Mouse (Mus musculus): ENCODE results near the gene Sult3a2. TPM values are rescaled to one million over a fixed set of nuclear protein-coding genes. Genes with fewer than 3 reads are reported as not detected.
"Not testable (repeated sequence)": the region's sequence is repeated elsewhere in the genome, so short reads cannot be mapped to it uniquely, and the experiment has no call there.

The Sult3a2 gene
- polyA plus RNA-seq (2016; fragmentation: Nextera tagmentation; extraction: Ambion mirVana): not detected in 2 replicates

- Histone ChIP-seq H3K27ac (no peak within 1 kb of the TSS), H3K27me3 (no peaks in the 10 kb centered on the region), H3K4me3 (no peak within 1 kb of the TSS), H3K36me3 (no peaks in the 10 kb centered on the region), H3K9ac (no peak within 1 kb of the TSS), H3K9me3 (no peaks in the 10 kb centered on the region), H3K4me2 (replicated peaks) (no peak within 1 kb of the TSS), H3K4me1 (no peaks in the 10 kb centered on the region)
- 98% methylated on average over 3 of the region's 3 CpGs for WGBS
- ATAC-seq (ENCODE audit: insufficient number of reproducible peaks, insufficient read depth, low FRiP score, low TSS enrichment): no peak
These were observed at the start of gene Sult3a2 for GRCm38 (mm10) chr10:33786604-33787003. Sult3a2 (minus strand) TSS chr10:33786704.

GRCm38 (mm10) chr10:33820892-33821291 is 34.4 kb upstream of the Sult3a2 start:
- 96% methylated on average over 3 of the region's 3 CpGs for WGBS
- ATAC-seq (ENCODE audit: insufficient number of reproducible peaks, insufficient read depth, low FRiP score, low TSS enrichment): no peak

DNA sequence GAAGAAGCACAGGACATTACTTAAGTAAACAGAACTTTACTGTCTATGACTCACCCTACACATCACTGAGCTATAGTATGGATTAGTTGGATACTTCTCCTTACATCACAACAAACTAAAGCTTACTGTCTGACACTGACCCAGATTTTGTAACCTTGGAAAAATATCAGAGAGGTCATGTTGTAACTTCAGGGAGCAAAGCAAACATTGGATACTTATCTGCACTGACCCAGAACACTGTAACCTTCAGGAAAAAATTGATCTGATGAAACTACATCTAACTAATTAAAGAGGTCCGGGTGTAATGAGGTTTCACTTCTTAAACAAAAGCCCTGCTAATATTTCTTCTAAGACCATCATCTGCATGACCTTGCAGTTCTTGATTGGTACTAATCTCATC is 30.4 kb upstream of the Sult3a2 start:
- Histone ChIP-seq H3K4me2 (replicated peaks) (no peak overlapping the region), H3K4me1 (no peaks in the 10 kb centered on the region), H3K4me3 (no peak overlapping the region), H3K9me3 (no peaks in the 10 kb centered on the region), H3K36me3 (no peaks in the 10 kb centered on the region), H3K27me3 (no peaks in the 10 kb centered on the region), H3K27ac (no peak overlapping the region), H3K9ac (no peak overlapping the region)
- 67% methylated on average over 1 of the region's 1 CpGs for WGBS
- no peak for ATAC-seq (ENCODE audit: insufficient number of reproducible peaks, insufficient read depth, low FRiP score, low TSS enrichment)

More at GRCm38 (mm10) chr10:33820892-33821291, 34.4 kb upstream of the Sult3a2 start:
- Histone ChIP-seq H3K4me1 (no peaks in the 10 kb centered on the region), H3K27ac (no peak overlapping the region), H3K4me2 (replicated peaks) (no peak overlapping the region), H3K36me3 (no peaks in the 10 kb centered on the region), H3K9ac (no peak overlapping the region), H3K4me3 (no peak overlapping the region), H3K9me3 (no peaks in the 10 kb centered on the region), H3K27me3 (no peaks in the 10 kb centered on the region)

- H3K27me3 ChIP-seq: no peaks in the 10 kb centered on the region
- ATAC-seq (ENCODE audit: insufficient number of reproducible peaks, insufficient read depth, low FRiP score, low TSS enrichment): no peak
These were observed 27.8 kb upstream of the Sult3a2 start for GRCm38 (mm10) chr10:33814266-33814665.

GRCm38 (mm10) chr10:33811807-33812206 is 25.3 kb upstream of the Sult3a2 start:
- no peak for ATAC-seq (ENCODE audit: insufficient number of reproducible peaks, insufficient read depth, low FRiP score, low TSS enrichment)
- H3K27ac ChIP-seq: no peak overlapping the region
- no peaks in the 10 kb centered on the region for H3K9me3 ChIP-seq
- no peak overlapping the region for H3K4me3 ChIP-seq
- no peak overlapping the region for H3K9ac ChIP-seq
- no peaks in the 10 kb centered on the region for H3K36me3 ChIP-seq
- no peak overlapping the region for H3K4me2 ChIP-seq (replicated peaks)
- 27% methylated on average over 1 of the region's 1 CpGs for WGBS
- no peaks in the 10 kb centered on the region for H3K27me3 ChIP-seq
- H3K4me1 ChIP-seq: no peaks in the 10 kb centered on the region

More at GRCm38 (mm10) chr10:33814266-33814665, 27.8 kb upstream of the Sult3a2 start:
- no peaks in the 10 kb centered on the region for H3K36me3 ChIP-seq
- no peaks in the 10 kb centered on the region for H3K9me3 ChIP-seq
- no peak overlapping the region for H3K4me3 ChIP-seq
- no peak overlapping the region for H3K27ac ChIP-seq
- no peak overlapping the region for H3K4me2 ChIP-seq (replicated peaks)
- H3K4me1 ChIP-seq: no peaks in the 10 kb centered on the region
- H3K9ac ChIP-seq: no peak overlapping the region

DNA sequence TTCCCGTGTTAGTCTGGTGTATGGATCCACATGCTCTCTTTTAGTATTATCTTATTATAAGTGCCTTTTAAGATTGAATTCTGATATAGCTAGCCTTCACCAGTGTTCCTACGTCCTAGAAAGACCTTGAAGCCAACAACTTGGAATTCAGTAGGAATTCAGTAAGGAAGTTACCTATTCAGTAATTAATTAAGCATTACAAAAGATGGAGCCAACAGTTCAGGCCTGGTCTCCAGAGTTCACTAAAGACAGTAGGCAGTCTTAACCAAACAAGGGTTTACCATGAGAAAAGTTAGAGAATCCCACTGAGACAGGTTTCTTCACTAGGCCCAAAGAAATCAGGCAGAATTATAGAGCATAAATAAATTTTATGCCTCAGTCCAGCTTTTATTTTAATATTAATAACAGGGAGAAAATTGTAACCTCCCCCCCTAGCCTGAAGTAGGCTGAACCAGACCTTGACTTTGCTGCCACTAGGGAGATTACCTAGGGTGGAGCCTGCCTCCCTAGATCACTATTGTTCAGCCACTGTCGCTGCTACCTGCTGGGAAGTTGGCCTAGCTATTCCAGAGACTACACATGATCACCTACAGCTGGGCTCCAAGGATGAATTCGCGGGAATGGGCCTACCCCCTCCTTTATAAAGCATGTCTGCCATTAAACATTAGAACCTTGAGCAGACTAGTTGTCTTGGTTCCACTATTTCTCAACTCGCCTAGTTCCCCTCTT is 10.9 kb upstream of the Sult3a2 start:
- not testable (repeated sequence) for H3K4me3 ChIP-seq; H3K9me3 ChIP-seq; H3K4me2 ChIP-seq (replicated peaks); ATAC-seq (ENCODE audit: insufficient number of reproducible peaks, insufficient read depth, low FRiP score, low TSS enrichment); H3K4me1 ChIP-seq; H3K27ac ChIP-seq; H3K9ac ChIP-seq; H3K36me3 ChIP-seq; H3K27me3 ChIP-seq
- WGBS: 76% methylated on average over 6 of the region's 6 CpGs

DNA sequence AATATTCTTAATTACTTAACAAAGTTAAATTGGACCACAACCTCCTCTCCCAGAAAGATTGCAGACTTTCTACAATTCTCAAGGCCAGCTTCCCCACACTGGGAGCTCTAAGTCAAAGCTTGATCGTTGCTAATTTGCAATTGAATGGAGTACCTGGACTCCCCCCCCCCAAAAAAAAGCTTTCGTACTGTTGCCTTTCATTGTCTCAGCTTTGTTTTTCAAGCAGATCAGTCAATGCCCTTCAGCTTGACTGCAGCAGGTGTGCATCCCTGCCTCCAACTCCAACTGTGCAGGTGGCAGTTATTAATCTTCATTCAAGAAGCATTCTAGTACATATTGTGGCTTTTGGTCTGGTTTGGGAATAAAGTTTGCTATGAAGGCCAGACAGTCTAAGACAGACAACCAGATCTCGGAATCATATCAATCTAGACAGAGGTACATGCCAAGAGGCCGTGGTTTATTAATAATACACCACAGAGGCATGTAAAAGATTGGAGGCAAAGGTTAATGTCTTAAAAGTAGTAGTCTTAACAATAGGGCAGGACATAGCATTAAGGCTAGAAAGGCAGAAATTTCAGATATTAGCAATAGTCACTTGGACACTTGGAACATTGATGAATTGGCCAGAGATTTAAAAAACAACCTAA is 9.9 kb upstream of the Sult3a2 start:
- not testable (repeated sequence) for H3K36me3 ChIP-seq; H3K9ac ChIP-seq; H3K4me2 ChIP-seq (replicated peaks); H3K27me3 ChIP-seq; H3K9me3 ChIP-seq; H3K4me1 ChIP-seq; ATAC-seq (ENCODE audit: insufficient number of reproducible peaks, insufficient read depth, low FRiP score, low TSS enrichment); H3K4me3 ChIP-seq; H3K27ac ChIP-seq
- 76% methylated on average over 4 of the region's 4 CpGs for WGBS

GRCm38 (mm10) chr10:33792166-33792565 is 5.7 kb upstream of the Sult3a2 start:
- not testable (repeated sequence) for H3K4me1 ChIP-seq; H3K27me3 ChIP-seq; H3K36me3 ChIP-seq; H3K9ac ChIP-seq; ATAC-seq (ENCODE audit: insufficient number of reproducible peaks, insufficient read depth, low FRiP score, low TSS enrichment); H3K4me2 ChIP-seq (replicated peaks); H3K9me3 ChIP-seq; H3K4me3 ChIP-seq; H3K27ac ChIP-seq
- WGBS: 85% methylated on average over 3 of the region's 3 CpGs

DNA sequence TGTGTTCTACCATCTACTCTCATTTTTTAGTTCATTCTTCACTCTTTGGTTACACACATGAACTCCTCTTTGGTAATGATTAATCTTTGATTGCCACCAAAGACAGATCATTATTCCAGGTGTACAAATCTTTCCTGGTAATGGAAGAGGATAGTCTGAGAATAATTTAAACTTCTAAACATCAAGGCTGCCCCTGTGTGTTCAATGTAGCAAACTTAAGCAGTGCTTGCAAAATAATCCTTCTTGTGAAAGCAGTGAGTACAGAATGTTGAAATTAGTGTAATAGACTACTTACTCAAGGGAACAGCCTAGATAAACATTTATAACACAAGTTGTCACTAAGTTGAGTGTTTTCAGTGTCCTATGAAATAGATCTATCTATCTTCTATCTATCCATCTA is 1.0 kb upstream of the Sult3a2 start:
- Histone ChIP-seq H3K27me3 (no peaks in the 10 kb centered on the region), H3K4me1 (no peaks in the 10 kb centered on the region), H3K4me2 (replicated peaks) (no peak overlapping the region), H3K36me3 (no peaks in the 10 kb centered on the region), H3K9me3 (no peaks in the 10 kb centered on the region), H3K27ac (no peak overlapping the region), H3K4me3 (no peak overlapping the region), H3K9ac (no peak overlapping the region)
- ATAC-seq (ENCODE audit: insufficient number of reproducible peaks, insufficient read depth, low FRiP score, low TSS enrichment): no peak

GRCm38 (mm10) chr10:33735251-33735650 is 51.3 kb downstream of the Sult3a2 start:
- ATAC-seq (ENCODE audit: insufficient number of reproducible peaks, insufficient read depth, low FRiP score, low TSS enrichment); H3K9ac ChIP-seq: not testable (repeated sequence)

GRCm38 (mm10) chr10:33733241-33733640 is 53.3 kb downstream of the Sult3a2 start:
- Histone ChIP-seq H3K4me1 (no peaks in the 10 kb centered on the region), H3K9ac (no peak overlapping the region), H3K4me3 (no peak overlapping the region), H3K4me2 (replicated peaks) (no peak overlapping the region), H3K9me3 (no peaks in the 10 kb centered on the region), H3K36me3 (no peaks in the 10 kb centered on the region), H3K27ac (no peak overlapping the region), H3K27me3 (no peaks in the 10 kb centered on the region)
- no peak for ATAC-seq (ENCODE audit: insufficient number of reproducible peaks, insufficient read depth, low FRiP score, low TSS enrichment)

More at GRCm38 (mm10) chr10:33735251-33735650, 51.3 kb downstream of the Sult3a2 start:
- H3K9me3 ChIP-seq; H3K4me1 ChIP-seq; H3K4me3 ChIP-seq; H3K36me3 ChIP-seq; H3K4me2 ChIP-seq (replicated peaks); H3K27ac ChIP-seq; H3K27me3 ChIP-seq: not testable (repeated sequence)
- WGBS: 90% methylated on average over 7 of the region's 7 CpGs

DNA sequence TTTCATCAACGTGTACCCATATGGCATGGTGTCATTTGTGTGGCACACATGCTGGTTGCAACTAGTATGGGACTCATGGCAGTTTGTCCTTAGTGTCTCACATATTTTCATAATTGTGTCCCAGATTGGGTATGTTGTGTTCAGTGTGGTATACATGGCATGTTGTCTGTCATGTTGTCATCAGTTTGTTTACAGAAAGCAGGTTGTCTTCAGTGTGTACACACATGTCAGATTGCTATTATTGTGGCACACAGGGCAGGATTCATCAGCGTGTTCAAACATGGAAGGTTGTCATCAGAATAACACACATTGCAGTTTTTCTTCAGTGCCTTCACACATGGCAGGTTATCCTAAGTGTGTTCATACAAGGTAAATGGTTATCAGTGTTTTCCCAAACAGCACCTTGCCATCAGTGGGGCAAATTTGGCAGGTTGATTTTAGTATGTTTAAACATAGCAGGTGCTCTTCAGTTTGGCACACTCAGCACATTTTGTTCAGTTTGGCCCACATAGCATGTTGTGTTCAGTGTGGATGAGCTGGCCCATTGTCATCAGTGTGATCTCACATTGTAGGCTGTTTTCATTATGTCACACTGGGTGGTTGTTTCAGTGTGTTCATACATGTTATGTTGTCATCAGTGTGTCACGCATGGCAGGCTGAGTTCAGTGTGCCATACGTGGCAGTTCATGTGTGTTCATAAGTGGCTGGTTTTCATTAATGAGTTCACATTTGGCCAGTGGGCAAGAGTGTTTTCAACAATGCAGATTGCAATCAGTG is 53.9 kb downstream of the Sult3a2 start:
- ATAC-seq (ENCODE audit: insufficient number of reproducible peaks, insufficient read depth, low FRiP score, low TSS enrichment): no peak
- H3K27ac ChIP-seq: no peak overlapping the region
- WGBS: 80% methylated on average over 4 of the region's 4 CpGs
- H3K4me1 ChIP-seq: no peaks in the 10 kb centered on the region
- no peaks in the 10 kb centered on the region for H3K9me3 ChIP-seq
- H3K9ac ChIP-seq: no peak overlapping the region
- no peak overlapping the region for H3K4me2 ChIP-seq (replicated peaks)
- no peak overlapping the region for H3K4me3 ChIP-seq
- no peaks in the 10 kb centered on the region for H3K27me3 ChIP-seq
- no peaks in the 10 kb centered on the region for H3K36me3 ChIP-seq

All from embryonic facial prominence, embryonic 12.5 days (tissue).